Mouse (Mus musculus) liver, embryonic 16.5 days (tissue): ENCODE data around the gene Gm17555. TPM values are rescaled to one million over a fixed set of nuclear protein-coding genes. Genes with fewer than 3 reads are reported as not detected.

Source experiments
- polyA plus RNA-seq: library from polyadenylated mRNA; unstranded; fragments of >200 nt; fragmentation: Nextera tagmentation; extraction: Ambion mirVana; gene quantifications from 2 replicates; pipeline ENCODE4 v1.2.1, GENCODE M21; 2015

Gm17555 gene
- polyA plus RNA-seq, 1 experiment from 2014 or later, result not detected

Other genes starting within 250 kb of the Gm17555 start
- gene Fgf7, start 180.4 kb upstream of the Gm17555 start, polyA plus RNA-seq, result 0.06 and 0.11 TPM in 2 replicates
- gene Fam227b, start 63.1 kb upstream of the Gm17555 start, polyA plus RNA-seq, result not detected in 2 replicates
- gene Dtwd1, start 63.0 kb upstream of the Gm17555 start, polyA plus RNA-seq, result 20.4 and 23.1 TPM in 2 replicates